Mouse (Mus musculus) kidney, embryonic 14.5 days (tissue): Measurements from ENCODE around the gene Fto. TPM values are rescaled to one million over a fixed set of nuclear protein-coding genes. Genes with fewer than 3 reads are reported as not detected.

Experiments
- ATAC-seq: fragments of 200-750 bp; cut with Nextera tagmentation; 2 replicates; pipeline ENCODE4 v1.8.0; 2017; ENCODE audit warnings: moderate number of reproducible peaks, mild to moderate bottlenecking, moderate TSS enrichment, moderate library complexity; ENCODE audit not compliant: low FRiP score, low TSS enrichment
- H3K27ac ChIP-seq: fragments of 300-500 bp; sonication (generic); 2 replicates; pipeline ENCODE4 v1.5.1; 2014; ENCODE audit warnings: low read depth, mild to moderate bottlenecking, low read length, moderate library complexity, mixed read lengths
- H3K27me3 ChIP-seq: fragments of 300-500 bp; sonication (generic); 2 replicates; pipeline ENCODE4 v1.6.1; 2014; ENCODE audit warnings: mild to moderate bottlenecking, low read length; ENCODE audit not compliant: control insufficient read depth, insufficient read depth
- H3K36me3 ChIP-seq: fragments of 300-500 bp; sonication (generic); 2 replicates; pipeline ENCODE4 v1.6.1; 2014; ENCODE audit warnings: low read length, mixed read lengths; ENCODE audit not compliant: control insufficient read depth, insufficient read depth
- H3K4me1 ChIP-seq: fragments of 300-500 bp; sonication (generic); 2 replicates; pipeline ENCODE4 v1.6.1; 2014; ENCODE audit warnings: low read length, mixed read lengths; ENCODE audit not compliant: control insufficient read depth, insufficient read depth
- H3K4me2 ChIP-seq: fragments of 300-500 bp; sonication (generic); replicated peaks from 2 replicates; pipeline ENCODE4 v1.6.1; 2014; ENCODE audit warnings: low read depth, mild to moderate bottlenecking, low read length
- H3K4me3 ChIP-seq: fragments of 300-500 bp; sonication (generic); 2 replicates; pipeline ENCODE4 v1.5.1; 2014; ENCODE audit warnings: mild to moderate bottlenecking, low read length
- H3K9ac ChIP-seq: fragments of 300-500 bp; sonication (generic); 2 replicates; pipeline ENCODE4 v1.6.1; 2014; ENCODE audit warnings: low read depth, mild to moderate bottlenecking, low read length, moderate library complexity
- H3K9me3 ChIP-seq: fragments of 300-500 bp; sonication (generic); 2 replicates; pipeline ENCODE4 v1.6.1; 2016; ENCODE audit warnings: low read length; ENCODE audit not compliant: control insufficient read depth
- WGBS: fragments of 180-500 bp; shearing (Covaris S2); extraction: QIAGEN DNeasy Blood & Tissue Kit; methylation state at CpG from one replicate; pipeline ENCODE4 v1.1.7; 2014; 5-methylcytosine and 5-hydroxymethylcytosine counted together
- polyA plus RNA-seq: library from polyadenylated mRNA; unstranded; fragments of >200 nt; fragmentation: Nextera tagmentation; extraction: Ambion mirVana; gene quantifications from 2 replicates; pipeline ENCODE4 v1.2.1, GENCODE M21; 2014

Fto gene
- polyA plus RNA-seq, 1 experiment from 2014 or later, result 94.3 TPM

GRCm38 (mm10) chr8:91281545-91281944 is 31.8 kb upstream of the Fto start:
- ATAC-seq, result no peak
- no peak overlapping the region for H3K27ac ChIP-seq
- no peaks in the 10 kb centered on the region for H3K9me3 ChIP-seq
- 88% methylated on average over 8 of the region's 8 CpGs for WGBS
- H3K36me3 ChIP-seq, result no peaks in the 10 kb centered on the region
- no peak overlapping the region for H3K4me2 ChIP-seq
- no peaks in the 10 kb centered on the region for H3K4me1 ChIP-seq
- H3K4me3 ChIP-seq, result no peak overlapping the region
- no peak overlapping the region for H3K9ac ChIP-seq
- no peaks in the 10 kb centered on the region for H3K27me3 ChIP-seq

GRCm38 (mm10) chr8:91282655-91283054 is 30.7 kb upstream of the Fto start:
- ATAC-seq, result no peak
- Histone ChIP-seq H3K27me3 (no peaks in the 10 kb centered on the region), H3K4me3 (no peak overlapping the region), H3K4me2 (no peak overlapping the region), H3K36me3 (no peaks in the 10 kb centered on the region), H3K9ac (no peak overlapping the region), H3K27ac (no peak overlapping the region), H3K9me3 (no peaks in the 10 kb centered on the region), H3K4me1 (no peaks in the 10 kb centered on the region)
- WGBS, result 76% methylated on average over 5 of the region's 5 CpGs

GRCm38 (mm10) chr8:91283815-91284214 is 29.5 kb upstream of the Fto start:
- Histone ChIP-seq H3K27ac (no peak overlapping the region), H3K4me2 (no peak overlapping the region), H3K27me3 (no peaks in the 10 kb centered on the region), H3K4me1 (no peaks in the 10 kb centered on the region), H3K4me3 (no peak overlapping the region), H3K36me3 (no peaks in the 10 kb centered on the region), H3K9ac (no peak overlapping the region), H3K9me3 (no peaks in the 10 kb centered on the region)
- no peak for ATAC-seq
- WGBS, result 85% methylated on average over 1 of the region's 1 CpGs

- no peak overlapping the region for H3K27ac ChIP-seq
- no peak overlapping the region for H3K9ac ChIP-seq
- H3K27me3 ChIP-seq, result no peaks in the 10 kb centered on the region
- H3K4me3 ChIP-seq, result no peak overlapping the region
- H3K36me3 ChIP-seq, result no peaks in the 10 kb centered on the region
- H3K9me3 ChIP-seq, result no peaks in the 10 kb centered on the region
- no peaks in the 10 kb centered on the region for H3K4me1 ChIP-seq
- ATAC-seq, result no peak
- WGBS, result 89% methylated on average over 8 of the region's 8 CpGs
- no peak overlapping the region for H3K4me2 ChIP-seq
These were observed 27.1 kb upstream of the Fto start for GRCm38 (mm10) chr8:91286237-91286636.

GRCm38 (mm10) chr8:91290576-91290975 is 22.7 kb upstream of the Fto start:
- H3K4me3 ChIP-seq, result no peak overlapping the region
- ATAC-seq, result no peak
- no peaks in the 10 kb centered on the region for H3K27me3 ChIP-seq
- H3K4me1 ChIP-seq, result no peaks in the 10 kb centered on the region
- no peak overlapping the region for H3K9ac ChIP-seq
- H3K4me2 ChIP-seq, result no peak overlapping the region
- H3K36me3 ChIP-seq, result no peaks in the 10 kb centered on the region
- no peaks in the 10 kb centered on the region for H3K9me3 ChIP-seq
- no peak overlapping the region for H3K27ac ChIP-seq
- WGBS, result 89% methylated on average over 4 of the region's 4 CpGs

GRCm38 (mm10) chr8:91295786-91296185 is 17.5 kb upstream of the Fto start:
- Histone ChIP-seq H3K4me1 (no peaks in the 10 kb centered on the region), H3K27ac (no peak overlapping the region), H3K27me3 (no peaks in the 10 kb centered on the region), H3K4me3 (no peak overlapping the region), H3K9ac (no peak overlapping the region), H3K36me3 (peaks cover 4% of the 10 kb centered on the region; the same call in 1 of the 2 replicates), H3K4me2 (no peak overlapping the region), H3K9me3 (no peaks in the 10 kb centered on the region)
- no peak for ATAC-seq
- WGBS, result 92% methylated on average over 5 of the region's 5 CpGs

GRCm38 (mm10) chr8:91298672-91299071 is 14.7 kb upstream of the Fto start:
- Histone ChIP-seq H3K4me3 (no peak overlapping the region), H3K27ac (no peak overlapping the region)
- no peak for ATAC-seq

GRCm38 (mm10) chr8:91304481-91305386 is 8.6 kb upstream of the Fto start:
- 75% methylated on average over 17 of the region's 17 CpGs for WGBS
- Histone ChIP-seq H3K4me1 (no peaks in the 10 kb centered on the region), H3K36me3 (peaks cover 11% of the 10 kb centered on the region; the same call in 1 of the 2 replicates), H3K4me2 (no peak overlapping the region), H3K9me3 (no peaks in the 10 kb centered on the region), H3K4me3 (no peak overlapping the region), H3K27ac (no peak overlapping the region), H3K9ac (no peak overlapping the region), H3K27me3 (no peaks in the 10 kb centered on the region)
- no peak for ATAC-seq

More at GRCm38 (mm10) chr8:91298672-91299071, 14.7 kb upstream of the Fto start:
- H3K4me2 ChIP-seq, result no peak overlapping the region
- no peaks in the 10 kb centered on the region for H3K27me3 ChIP-seq
- H3K9ac ChIP-seq, result no peak overlapping the region
- H3K4me1 ChIP-seq, result no peaks in the 10 kb centered on the region
- 93% methylated on average over 2 of the region's 2 CpGs for WGBS
- H3K9me3 ChIP-seq, result no peaks in the 10 kb centered on the region
- peaks cover 4% of the 10 kb centered on the region; the same call in 1 of the 2 replicates for H3K36me3 ChIP-seq

- peaks cover 11% of the 10 kb centered on the region; the same call in 1 of the 2 replicates for H3K4me1 ChIP-seq
- peak overlapping the region; percentile 67; the same call in 1 of the 2 replicates for H3K9ac ChIP-seq
- ATAC-seq, result no peak
- no peaks in the 10 kb centered on the region for H3K9me3 ChIP-seq
- 69% methylated on average over 2 of the region's 2 CpGs for WGBS
- no peaks in the 10 kb centered on the region for H3K27me3 ChIP-seq
- peak overlapping the region; percentile 66 for H3K4me3 ChIP-seq
- no peaks in the 10 kb centered on the region for H3K36me3 ChIP-seq
- H3K27ac ChIP-seq, result no peak overlapping the region
- H3K4me2 ChIP-seq, result peak overlapping the region; percentile 71
These were observed 983 bp upstream of the Fto start for GRCm38 (mm10) chr8:91312342-91312741.
